Mouse (Mus musculus): ENCODE results near the gene Inpp5k.
"Not testable (repeated sequence)": the region's sequence is repeated elsewhere in the genome, so short reads cannot be mapped to it uniquely, and the experiment has no call there.

The Inpp5k gene

GRCm38 (mm10) chr11:75678747-75679438, 48.1 kb downstream of the Inpp5k start, which contains the start of gene Crk:
Crk (plus strand) TSS chr11:75679259.
- DNase-seq (ENCODE audit: low spot score) = peak; percentile 100

GRCm38 (mm10) chr11:75679439-75680171, 48.8 kb downstream of the Inpp5k start:
- DNase-seq (ENCODE audit: low spot score) = peak; percentile 49

- no peak for DNase-seq (ENCODE audit: low spot score)
Measured at GRCm38 (mm10) chr11:75684462-75684861, 53.7 kb downstream of the Inpp5k start.

- DNase-seq (ENCODE audit: low spot score) = no peak
Measured at GRCm38 (mm10) chr11:75684956-75685355, 54.2 kb downstream of the Inpp5k start.

- no peak for DNase-seq (ENCODE audit: low spot score)
Measured at GRCm38 (mm10) chr11:75687343-75687993, 56.7 kb downstream of the Inpp5k start.

GRCm38 (mm10) chr11:75688132-75688531, 57.3 kb downstream of the Inpp5k start:
- no peak for DNase-seq (ENCODE audit: low spot score)

GRCm38 (mm10) chr11:75689977-75690376, 59.2 kb downstream of the Inpp5k start:
- no peak for DNase-seq (ENCODE audit: low spot score)

- DNase-seq (ENCODE audit: low spot score) = no peak
Measured at GRCm38 (mm10) chr11:75691047-75691446, 60.3 kb downstream of the Inpp5k start.

GRCm38 (mm10) chr11:75693570-75693969, 62.8 kb downstream of the Inpp5k start:
- DNase-seq (ENCODE audit: low spot score) = no peak

GRCm38 (mm10) chr11:75697464-75697863, 66.7 kb downstream of the Inpp5k start:
- DNase-seq (ENCODE audit: low spot score) = not testable (repeated sequence)
